Mouse (Mus musculus) testis, adult 2 months (tissue): ENCODE data around the gene Tdrd3. TPM values are rescaled to one million over a fixed set of nuclear protein-coding genes. Genes with fewer than 3 reads are reported as not detected.

Experiments used
- H3K27ac ChIP-seq: fragments of 200-500 bp; 2 replicates; pipeline ENCODE4 v1.5.1; 2012; ENCODE audit warnings: low read depth, low read length; ENCODE audit not compliant: control insufficient read depth, insufficient read depth
- H3K27me3 ChIP-seq: fragments of 200-500 bp; 2 replicates; pipeline ENCODE4 v1.6.1; 2012; ENCODE audit warnings: mild to moderate bottlenecking, low read length, moderate library complexity; ENCODE audit not compliant: control insufficient read depth, insufficient read depth
- H3K36me3 ChIP-seq: fragments of 200-500 bp; 2 replicates; pipeline ENCODE4 v1.6.1; 2012; ENCODE audit warnings: mild to moderate bottlenecking, low read length; ENCODE audit not compliant: control insufficient read depth, insufficient read depth
- H3K4me1 ChIP-seq: fragments of 200-500 bp; 2 replicates; pipeline ENCODE4 v1.6.1; 2012; ENCODE audit warnings: low read length; ENCODE audit not compliant: control insufficient read depth, insufficient read depth
- H3K4me3 ChIP-seq: fragments of 200-500 bp; 2 replicates; pipeline ENCODE4 v1.5.1; 2012; ENCODE audit warnings: low read depth, mild to moderate bottlenecking, low read length, moderate library complexity, mixed read lengths; ENCODE audit not compliant: control insufficient read depth
- CTCF ChIP-seq: fragments of 200-500 bp; IDR thresholded peaks from 2 replicates; pipeline ENCODE4 v1.5.1; 2012; ENCODE audit warnings: low read depth, mild to moderate bottlenecking, inconsistent platforms, low read length, moderate library complexity; ENCODE audit not compliant: control insufficient read depth, insufficient read depth, insufficient replicate concordance
- POLR2A ChIP-seq: fragments of 200-500 bp; IDR thresholded peaks from 2 replicates; pipeline ENCODE4 v1.6.1; 2012; ENCODE audit warnings: low read depth, mild to moderate bottlenecking, inconsistent platforms, low read length, moderate library complexity; ENCODE audit not compliant: control insufficient read depth
- polyA plus RNA-seq: library from polyadenylated mRNA; depleted of rRNA; stranded (reverse); fragments of >200 nt; gene quantifications from 2 replicates; pipeline ENCODE4 v1.2.3, GENCODE M21; 2012

The Tdrd3 gene
- polyA plus RNA-seq, 1 experiment, result 8.8 TPM

DNA sequence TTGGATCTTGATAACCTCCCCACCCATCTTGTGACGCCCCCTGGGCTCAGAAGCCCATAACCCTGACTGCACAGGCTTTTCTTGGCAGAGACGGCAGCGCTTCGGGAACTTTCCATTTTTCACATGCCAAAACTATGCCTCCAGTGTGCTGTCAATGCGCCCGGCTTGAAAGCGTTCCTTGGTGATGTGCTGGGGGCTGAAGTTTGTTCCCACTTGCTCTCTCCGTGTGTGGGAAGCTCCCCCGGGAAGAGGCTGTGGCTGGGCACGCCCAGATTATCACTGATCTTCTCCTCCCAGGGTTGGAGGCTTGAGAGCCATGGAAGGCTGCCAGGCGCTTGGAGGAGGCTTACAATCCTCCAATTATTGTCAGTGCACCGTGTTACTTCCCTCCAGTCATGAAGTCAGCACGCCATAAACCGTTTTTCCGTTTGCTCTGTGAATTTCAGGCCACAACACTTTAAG, 152.0 kb downstream of the Tdrd3 start:
- TF ChIP-seq CTCF (no peak), POLR2A (no peak)
- peaks cover 10% of the 10 kb centered on the region for H3K4me1 ChIP-seq
- H3K27me3 ChIP-seq, result no peaks in the 10 kb centered on the region
- peak overlapping the region; percentile 29 for H3K4me3 ChIP-seq
- H3K27ac ChIP-seq, result 0 out of 2 replicates have a peak overlapping the region, but pooled peaks have one; percentile 5
- no peaks in the 10 kb centered on the region for H3K36me3 ChIP-seq

DNA sequence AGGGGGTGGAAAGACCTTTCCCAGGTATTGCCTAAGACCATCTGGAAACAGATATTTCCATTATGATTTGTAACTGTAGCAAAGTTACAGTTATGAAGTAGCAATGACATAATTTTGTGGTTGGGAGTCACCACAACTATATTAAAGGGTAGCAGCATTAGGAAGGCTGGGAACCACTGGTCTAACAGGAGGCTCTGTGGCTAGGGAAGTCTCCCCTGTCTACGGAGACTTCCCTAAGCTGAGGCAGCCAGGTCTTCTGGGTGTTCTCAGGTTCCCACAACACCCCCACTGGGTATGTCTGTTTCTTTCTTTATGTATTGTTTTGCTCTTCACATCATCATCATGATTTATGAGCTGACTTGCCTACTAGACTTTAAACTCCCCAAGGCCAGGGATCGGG, 153.0 kb downstream of the Tdrd3 start:
- H3K4me1 ChIP-seq, result peaks cover 10% of the 10 kb centered on the region
- no peak overlapping the region for H3K4me3 ChIP-seq
- no peak overlapping the region for H3K27ac ChIP-seq
- TF ChIP-seq CTCF (no peak), POLR2A (no peak)
- no peaks in the 10 kb centered on the region for H3K36me3 ChIP-seq
- H3K27me3 ChIP-seq, result no peaks in the 10 kb centered on the region

DNA sequence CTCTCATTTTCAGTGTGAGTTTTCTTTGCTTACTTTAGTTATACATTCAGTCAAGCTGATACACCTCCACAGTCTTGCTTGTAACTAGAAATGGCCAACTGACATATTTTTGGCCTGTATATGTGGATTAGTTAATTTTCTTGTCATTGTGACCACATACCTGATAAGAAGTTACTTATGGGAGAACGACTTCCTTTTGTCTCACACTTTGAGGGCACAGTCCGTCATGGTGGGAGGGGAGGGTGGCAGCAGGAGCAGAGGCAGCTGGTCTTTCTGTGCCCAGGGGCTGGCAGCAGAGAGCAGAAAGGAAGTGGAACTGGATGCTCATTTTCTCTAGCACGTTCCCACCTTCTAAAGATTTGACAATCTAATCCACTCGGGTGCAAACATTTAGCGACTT, 156.0 kb downstream of the Tdrd3 start:
- no peak overlapping the region for H3K27ac ChIP-seq
- H3K27me3 ChIP-seq, result no peaks in the 10 kb centered on the region
- peaks cover 8% of the 10 kb centered on the region for H3K4me1 ChIP-seq
- no peaks in the 10 kb centered on the region for H3K36me3 ChIP-seq
- no peak for TF ChIP-seq POLR2A
- no peak for TF ChIP-seq CTCF
- H3K4me3 ChIP-seq, result no peak overlapping the region

DNA sequence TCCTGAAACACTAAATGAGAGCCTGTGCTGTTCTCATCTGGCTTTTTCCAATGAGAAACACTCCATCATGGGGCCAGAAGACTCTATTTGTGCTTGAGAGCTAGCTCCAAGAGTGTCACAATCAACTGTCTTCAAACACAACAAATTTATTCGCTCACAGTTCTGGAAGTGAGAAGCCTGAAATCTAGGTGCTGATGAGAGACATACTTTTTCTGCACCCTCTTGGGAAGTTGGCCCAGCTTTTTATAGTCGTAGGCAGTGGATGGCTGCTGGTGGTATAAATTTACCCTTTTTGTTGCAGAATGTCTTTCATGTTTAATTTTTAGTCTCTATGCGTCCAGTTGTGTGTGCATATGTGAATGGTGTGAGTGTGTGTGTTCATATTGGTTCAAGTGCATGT, 166.2 kb downstream of the Tdrd3 start:
- Histone ChIP-seq H3K36me3 (no peaks in the 10 kb centered on the region), H3K27me3 (no peaks in the 10 kb centered on the region), H3K27ac (no peak overlapping the region), H3K4me1 (no peaks in the 10 kb centered on the region), H3K4me3 (no peak overlapping the region)
- TF ChIP-seq POLR2A (no peak), CTCF (no peak)
